Mouse (Mus musculus): Measurements from ENCODE around the gene Bpifb1. TPM values are rescaled to one million over a fixed set of nuclear protein-coding genes. Genes with fewer than 3 reads are reported as not detected.

Gene Bpifb1
- polyA plus RNA-seq, 1 experiment from 2014 or later = 1.5 TPM

GRCm38 (mm10) chr2:154197036-154197435 is 6.4 kb downstream of the Bpifb1 start:
- no peak for ATAC-seq (ENCODE audit: low read depth)
- no peaks in the 10 kb centered on the region for H3K4me1 ChIP-seq (replicated peaks; ENCODE audit: control insufficient read depth, insufficient read depth, low read length)
- H3K36me3 ChIP-seq (ENCODE audit: control insufficient read depth, insufficient read depth, low read length) = no peaks in the 10 kb centered on the region
- H3K4me2 ChIP-seq (ENCODE audit: low read depth, low read length) = no peak overlapping the region
- WGBS = 86% methylated on average over 9 of the region's 9 CpGs
- no peaks in the 10 kb centered on the region for H3K9me3 ChIP-seq (ENCODE audit: control insufficient read depth, low read length)
- H3K27me3 ChIP-seq (ENCODE audit: control insufficient read depth, insufficient read depth, low read depth, low read length) = no peaks in the 10 kb centered on the region
- H3K27ac ChIP-seq (ENCODE audit: low read length) = no peak overlapping the region
- no peak overlapping the region for H3K9ac ChIP-seq (ENCODE audit: low read length)
- H3K4me3 ChIP-seq (ENCODE audit: low read length) = no peak overlapping the region

GRCm38 (mm10) chr2:154204630-154205029 is 14.0 kb downstream of the Bpifb1 start:
- Histone ChIP-seq H3K27ac (ENCODE audit: low read length) (no peak overlapping the region), H3K4me3 (ENCODE audit: low read length) (no peak overlapping the region), H3K27me3 (ENCODE audit: control insufficient read depth, insufficient read depth, low read depth, low read length) (no peaks in the 10 kb centered on the region), H3K4me1 (replicated peaks; ENCODE audit: control insufficient read depth, insufficient read depth, low read length) (no peaks in the 10 kb centered on the region), H3K9me3 (ENCODE audit: control insufficient read depth, low read length) (no peaks in the 10 kb centered on the region), H3K9ac (ENCODE audit: low read length) (no peak overlapping the region), H3K4me2 (ENCODE audit: low read depth, low read length) (no peak overlapping the region), H3K36me3 (ENCODE audit: control insufficient read depth, insufficient read depth, low read length) (no peaks in the 10 kb centered on the region)
- no peak for ATAC-seq (ENCODE audit: low read depth)
- 89% methylated on average over 4 of the region's 4 CpGs for WGBS

GRCm38 (mm10) chr2:154206908-154207307 is 16.3 kb downstream of the Bpifb1 start:
- H3K4me1 ChIP-seq (replicated peaks; ENCODE audit: control insufficient read depth, insufficient read depth, low read length) = no peaks in the 10 kb centered on the region
- WGBS = 51% methylated on average over 7 of the region's 7 CpGs
- H3K27ac ChIP-seq (ENCODE audit: low read length) = no peak overlapping the region
- H3K36me3 ChIP-seq (ENCODE audit: control insufficient read depth, insufficient read depth, low read length) = no peaks in the 10 kb centered on the region
- no peak overlapping the region for H3K4me3 ChIP-seq (ENCODE audit: low read length)
- H3K9ac ChIP-seq (ENCODE audit: low read length) = no peak overlapping the region
- no peak overlapping the region for H3K4me2 ChIP-seq (ENCODE audit: low read depth, low read length)
- no peaks in the 10 kb centered on the region for H3K27me3 ChIP-seq (ENCODE audit: control insufficient read depth, insufficient read depth, low read depth, low read length)
- no peaks in the 10 kb centered on the region for H3K9me3 ChIP-seq (ENCODE audit: control insufficient read depth, low read length)
- ATAC-seq (ENCODE audit: low read depth) = no peak

- WGBS = 3% methylated on average over 3 of the region's 3 CpGs
- Histone ChIP-seq H3K36me3 (ENCODE audit: control insufficient read depth, insufficient read depth, low read length) (no peaks in the 10 kb centered on the region), H3K9ac (ENCODE audit: low read length) (no peak overlapping the region), H3K27me3 (ENCODE audit: control insufficient read depth, insufficient read depth, low read depth, low read length) (no peaks in the 10 kb centered on the region), H3K9me3 (ENCODE audit: control insufficient read depth, low read length) (no peaks in the 10 kb centered on the region), H3K4me2 (ENCODE audit: low read depth, low read length) (no peak overlapping the region), H3K4me3 (ENCODE audit: low read length) (no peak overlapping the region), H3K4me1 (replicated peaks; ENCODE audit: control insufficient read depth, insufficient read depth, low read length) (no peaks in the 10 kb centered on the region), H3K27ac (ENCODE audit: low read length) (no peak overlapping the region)
- no peak for ATAC-seq (ENCODE audit: low read depth)
Observed at GRCm38 (mm10) chr2:154209112-154209511, 18.5 kb downstream of the Bpifb1 start.

GRCm38 (mm10) chr2:154211121-154211520 is 20.5 kb downstream of the Bpifb1 start:
- no peaks in the 10 kb centered on the region for H3K27me3 ChIP-seq (ENCODE audit: control insufficient read depth, insufficient read depth, low read depth, low read length)
- ATAC-seq (ENCODE audit: low read depth) = no peak
- 31% methylated on average over 1 of the region's 1 CpGs for WGBS
- H3K9me3 ChIP-seq (ENCODE audit: control insufficient read depth, low read length) = no peaks in the 10 kb centered on the region
- H3K4me3 ChIP-seq (ENCODE audit: low read length) = no peak overlapping the region
- H3K36me3 ChIP-seq (ENCODE audit: control insufficient read depth, insufficient read depth, low read length) = no peaks in the 10 kb centered on the region
- H3K4me2 ChIP-seq (ENCODE audit: low read depth, low read length) = no peak overlapping the region
- H3K4me1 ChIP-seq (replicated peaks; ENCODE audit: control insufficient read depth, insufficient read depth, low read length) = no peaks in the 10 kb centered on the region
- H3K27ac ChIP-seq (ENCODE audit: low read length) = no peak overlapping the region
- no peak overlapping the region for H3K9ac ChIP-seq (ENCODE audit: low read length)

GRCm38 (mm10) chr2:154211881-154212280 is 21.3 kb downstream of the Bpifb1 start:
- Histone ChIP-seq H3K27ac (ENCODE audit: low read length) (no peak overlapping the region), H3K4me1 (replicated peaks; ENCODE audit: control insufficient read depth, insufficient read depth, low read length) (no peaks in the 10 kb centered on the region), H3K36me3 (ENCODE audit: control insufficient read depth, insufficient read depth, low read length) (no peaks in the 10 kb centered on the region), H3K4me3 (ENCODE audit: low read length) (no peak overlapping the region), H3K9ac (ENCODE audit: low read length) (no peak overlapping the region), H3K9me3 (ENCODE audit: control insufficient read depth, low read length) (no peaks in the 10 kb centered on the region), H3K27me3 (ENCODE audit: control insufficient read depth, insufficient read depth, low read depth, low read length) (no peaks in the 10 kb centered on the region), H3K4me2 (ENCODE audit: low read depth, low read length) (no peak overlapping the region)
- no peak for ATAC-seq (ENCODE audit: low read depth)
- 80% methylated on average over 4 of the region's 4 CpGs for WGBS

GRCm38 (mm10) chr2:154215191-154215590 is 24.6 kb downstream of the Bpifb1 start:
- H3K9ac ChIP-seq (ENCODE audit: low read length) = no peak overlapping the region
- no peak overlapping the region for H3K4me3 ChIP-seq (ENCODE audit: low read length)
- H3K4me1 ChIP-seq (replicated peaks; ENCODE audit: control insufficient read depth, insufficient read depth, low read length) = no peaks in the 10 kb centered on the region
- no peak overlapping the region for H3K27ac ChIP-seq (ENCODE audit: low read length)
- no peaks in the 10 kb centered on the region for H3K36me3 ChIP-seq (ENCODE audit: control insufficient read depth, insufficient read depth, low read length)
- H3K9me3 ChIP-seq (ENCODE audit: control insufficient read depth, low read length) = no peaks in the 10 kb centered on the region
- 8% methylated on average over 5 of the region's 5 CpGs for WGBS
- no peak overlapping the region for H3K4me2 ChIP-seq (ENCODE audit: low read depth, low read length)
- 0 out of 2 replicates have a peak, but pooled peaks have one; percentile 45 for ATAC-seq (ENCODE audit: low read depth)
- H3K27me3 ChIP-seq (ENCODE audit: control insufficient read depth, insufficient read depth, low read depth, low read length) = no peaks in the 10 kb centered on the region

- H3K9me3 ChIP-seq (ENCODE audit: control insufficient read depth, low read length) = no peaks in the 10 kb centered on the region
- no peaks in the 10 kb centered on the region for H3K36me3 ChIP-seq (ENCODE audit: control insufficient read depth, insufficient read depth, low read length)
- H3K4me1 ChIP-seq (replicated peaks; ENCODE audit: control insufficient read depth, insufficient read depth, low read length) = peaks cover 15% of the 10 kb centered on the region
- no peak for ATAC-seq (ENCODE audit: low read depth)
- WGBS = 64% methylated on average over 5 of the region's 5 CpGs
- no peak overlapping the region for H3K4me2 ChIP-seq (ENCODE audit: low read depth, low read length)
- no peaks in the 10 kb centered on the region for H3K27me3 ChIP-seq (ENCODE audit: control insufficient read depth, insufficient read depth, low read depth, low read length)
- H3K27ac ChIP-seq (ENCODE audit: low read length) = no peak overlapping the region
- H3K9ac ChIP-seq (ENCODE audit: low read length) = no peak overlapping the region
- no peak overlapping the region for H3K4me3 ChIP-seq (ENCODE audit: low read length)
Observed at GRCm38 (mm10) chr2:154219950-154220349, 29.3 kb downstream of the Bpifb1 start.

GRCm38 (mm10) chr2:154223265-154223916 is 32.8 kb downstream of the Bpifb1 start, which contains the start of gene Bpifb5:
TSS of gene Bpifb5 (plus strand) at chr2:154223742.
- H3K9ac ChIP-seq (ENCODE audit: low read length) = no peak within 1 kb of the TSS
- no peaks in the 10 kb centered on the region for H3K36me3 ChIP-seq (ENCODE audit: control insufficient read depth, insufficient read depth, low read length)
- peak within 1 kb of the TSS; percentile 36 for H3K4me2 ChIP-seq (ENCODE audit: low read depth, low read length)
- H3K9me3 ChIP-seq (ENCODE audit: control insufficient read depth, low read length) = no peaks in the 10 kb centered on the region
- no peaks in the 10 kb centered on the region for H3K27me3 ChIP-seq (ENCODE audit: control insufficient read depth, insufficient read depth, low read depth, low read length)
- H3K4me3 ChIP-seq (ENCODE audit: low read length) = no peak within 1 kb of the TSS
- peak; percentile 87 for ATAC-seq (ENCODE audit: low read depth)
- WGBS = 6% methylated on average over 14 of the region's 14 CpGs
- H3K4me1 ChIP-seq (replicated peaks; ENCODE audit: control insufficient read depth, insufficient read depth, low read length) = peaks cover 15% of the 10 kb centered on the region
- H3K27ac ChIP-seq (ENCODE audit: low read length) = peak within 1 kb of the TSS; percentile 81
